Mouse (Mus musculus) embryonic facial prominence, embryonic 14.5 days (tissue): ENCODE data around the gene Slc19a2. TPM values are rescaled to one million over a fixed set of nuclear protein-coding genes. Genes with fewer than 3 reads are reported as not detected.

Experiments used
- ATAC-seq: fragments of 200-750 bp; cut with Nextera tagmentation; 2 replicates; pipeline ENCODE4 v1.8.0; 2017; ENCODE audit warnings: low read depth, moderate number of reproducible peaks, moderate TSS enrichment
- DNase-seq: peaks from one replicate; pipeline ENCODE4 v3.0.0-alpha.2; 2015; ENCODE audit warnings: low spot score
- H3K27ac ChIP-seq: fragments of 300-500 bp; sonication (generic); replicated peaks from 2 replicates; pipeline ENCODE4 v1.5.1; 2014; ENCODE audit warnings: low read depth, mild to moderate bottlenecking, low read length, moderate library complexity
- H3K27me3 ChIP-seq: fragments of 300-500 bp; sonication (generic); replicated peaks from 2 replicates; pipeline ENCODE4 v1.6.1; 2014; ENCODE audit warnings: low read length; ENCODE audit not compliant: control insufficient read depth, insufficient read depth
- H3K36me3 ChIP-seq: fragments of 300-500 bp; sonication (generic); 2 replicates; pipeline ENCODE4 v1.6.1; 2014; ENCODE audit warnings: low read length, mixed read lengths; ENCODE audit not compliant: control insufficient read depth, insufficient read depth
- H3K4me1 ChIP-seq: fragments of 300-500 bp; sonication (generic); 2 replicates; pipeline ENCODE4 v1.6.1; 2014; ENCODE audit warnings: antibody characterized with exemption, low read length; ENCODE audit not compliant: control insufficient read depth, insufficient read depth
- H3K4me2 ChIP-seq: fragments of 300-500 bp; sonication (generic); 2 replicates; pipeline ENCODE4 v1.6.1; 2014; ENCODE audit warnings: low read depth, mild to moderate bottlenecking, low read length, moderate library complexity, mixed read lengths
- H3K4me3 ChIP-seq: fragments of 300-500 bp; sonication (generic); 2 replicates; pipeline ENCODE4 v1.5.1; 2014; ENCODE audit warnings: low read depth, mild to moderate bottlenecking, low read length
- H3K9ac ChIP-seq: fragments of 300-500 bp; sonication (generic); 2 replicates; pipeline ENCODE4 v1.6.1; 2014; ENCODE audit warnings: low read depth, mild to moderate bottlenecking, low read length, moderate library complexity, mixed read lengths
- H3K9me3 ChIP-seq: fragments of 300-500 bp; sonication (generic); 2 replicates; pipeline ENCODE4 v1.6.1; 2016; ENCODE audit warnings: low read length; ENCODE audit not compliant: control insufficient read depth
- WGBS: fragments of 180-500 bp; shearing (Covaris S2); extraction: QIAGEN DNeasy Blood & Tissue Kit; methylation state at CpG from one replicate; pipeline ENCODE4 v1.1.7; 2014; 5-methylcytosine and 5-hydroxymethylcytosine counted together
- polyA plus RNA-seq: library from polyadenylated mRNA; unstranded; fragments of >200 nt; fragmentation: Nextera tagmentation; extraction: Ambion mirVana; gene quantifications from 2 replicates; pipeline ENCODE4 v1.2.1, GENCODE M21; 2014

The Slc19a2 gene
- polyA plus RNA-seq, 1 experiment from 2014 or later = 8.2 TPM

DNA sequence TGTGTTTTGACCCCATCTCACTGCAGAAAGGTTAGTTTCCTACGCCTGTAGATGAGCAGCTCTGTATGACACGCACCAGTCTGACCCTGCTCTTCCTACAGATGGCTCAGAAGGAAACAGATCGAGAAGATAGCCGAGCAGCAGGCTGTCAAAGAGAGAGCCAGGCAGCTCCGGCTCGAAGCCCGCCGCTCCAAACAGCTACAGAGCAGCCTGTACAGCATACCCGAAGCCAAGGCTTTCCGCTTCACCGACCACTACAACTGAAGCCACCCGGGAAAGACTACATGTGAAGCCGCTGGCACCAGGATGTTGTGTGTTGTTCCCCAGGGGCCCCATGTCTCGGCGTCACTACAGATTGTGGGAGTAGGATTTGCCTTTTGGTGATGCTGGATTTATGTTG is 38.6 kb downstream of the Slc19a2 start:
- WGBS = 52% methylated on average over 15 of the region's 15 CpGs
- no peaks in the 10 kb centered on the region for H3K27me3 ChIP-seq
- no peaks in the 10 kb centered on the region for H3K4me1 ChIP-seq
- ATAC-seq (no peak), DNase-seq (peak; percentile 8)
- H3K27ac ChIP-seq = no peak overlapping the region
- no peak overlapping the region for H3K4me3 ChIP-seq
- H3K9ac ChIP-seq = no peak overlapping the region
- H3K4me2 ChIP-seq = no peak overlapping the region
- no peaks in the 10 kb centered on the region for H3K9me3 ChIP-seq
- H3K36me3 ChIP-seq = peaks cover 19% of the 10 kb centered on the region

DNA sequence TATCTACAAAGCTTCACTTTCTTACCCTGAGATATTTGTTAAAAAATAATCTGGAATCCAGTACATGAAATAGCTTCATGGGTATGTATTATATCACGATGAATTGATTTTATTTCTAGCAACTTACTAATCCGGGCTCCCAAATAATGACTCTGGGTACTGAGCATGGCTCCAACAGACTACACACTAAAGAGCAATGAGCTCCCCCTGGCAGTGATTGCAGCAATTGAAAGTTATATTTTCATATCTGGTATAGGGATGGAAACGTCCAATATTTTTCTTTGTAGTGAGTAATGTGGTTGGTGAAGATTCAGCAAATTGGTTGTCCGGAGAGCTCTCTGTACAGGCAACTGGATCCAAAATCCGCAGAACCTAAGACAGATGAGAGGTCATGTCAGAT is 43.2 kb downstream of the Slc19a2 start:
- WGBS = 83% methylated on average over 5 of the region's 5 CpGs
- H3K36me3 ChIP-seq = peaks cover 54% of the 10 kb centered on the region
- no peak for ATAC-seq

DNA sequence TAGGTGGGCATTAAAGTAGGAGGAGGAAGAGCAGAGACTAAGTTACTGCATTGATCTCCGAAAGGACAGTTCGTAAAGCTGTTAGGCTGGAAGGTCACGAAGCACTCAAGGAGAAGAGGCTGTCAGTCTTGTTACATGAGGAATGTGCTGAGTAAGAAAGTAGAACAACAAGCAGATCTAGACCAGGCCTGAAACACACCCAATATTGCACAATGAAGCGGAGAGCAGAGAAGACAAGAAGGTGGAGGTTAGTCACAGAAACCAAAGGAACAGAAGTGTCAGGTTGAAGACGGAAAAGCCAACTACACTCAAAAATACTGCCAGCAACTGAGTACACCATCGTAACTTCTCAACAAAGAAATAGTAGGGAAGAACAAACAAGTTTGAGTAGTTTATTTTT is 45.2 kb downstream of the Slc19a2 start:
- no peak overlapping the region for H3K9ac ChIP-seq
- H3K27ac ChIP-seq = no peak overlapping the region
- no peaks in the 10 kb centered on the region for H3K4me1 ChIP-seq
- DNase-seq = no peak
- H3K4me2 ChIP-seq = no peak overlapping the region
- WGBS = 93% methylated on average over 6 of the region's 6 CpGs
- no peak overlapping the region for H3K4me3 ChIP-seq
- H3K36me3 ChIP-seq = peaks cover 73% of the 10 kb centered on the region
- ATAC-seq = no peak
- no peaks in the 10 kb centered on the region for H3K9me3 ChIP-seq
- no peaks in the 10 kb centered on the region for H3K27me3 ChIP-seq

More for the DNA sequence above, 43.2 kb downstream of the Slc19a2 start:
- no peaks in the 10 kb centered on the region for H3K27me3 ChIP-seq
- H3K4me3 ChIP-seq = no peak overlapping the region
- H3K27ac ChIP-seq = no peak overlapping the region
- DNase-seq = no peak
- H3K4me1 ChIP-seq = no peaks in the 10 kb centered on the region
- no peaks in the 10 kb centered on the region for H3K9me3 ChIP-seq
- no peak overlapping the region for H3K4me2 ChIP-seq
- no peak overlapping the region for H3K9ac ChIP-seq

DNA sequence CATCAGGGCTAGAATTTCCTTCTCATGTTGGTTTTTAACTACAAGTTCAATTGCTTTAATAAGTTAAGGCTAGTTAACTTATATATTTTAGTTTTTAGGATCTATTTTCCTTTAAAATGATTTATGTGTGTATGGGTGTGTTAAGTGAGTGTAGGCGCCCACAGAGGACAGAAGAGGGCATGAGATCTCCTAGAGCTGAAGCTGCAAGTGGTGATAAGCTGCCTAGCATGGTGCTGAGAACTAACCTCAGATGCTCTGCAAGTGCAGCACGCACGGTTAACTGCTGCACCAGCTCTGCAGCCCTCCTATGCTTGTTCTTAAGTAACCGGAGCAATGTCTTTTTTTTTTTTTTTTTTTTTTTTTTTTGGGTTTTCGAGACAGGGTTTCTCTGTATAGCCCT is 47.6 kb downstream of the Slc19a2 start:
- no peaks in the 10 kb centered on the region for H3K9me3 ChIP-seq
- peaks cover 85% of the 10 kb centered on the region for H3K36me3 ChIP-seq
- H3K4me1 ChIP-seq = no peaks in the 10 kb centered on the region
- H3K27me3 ChIP-seq = no peaks in the 10 kb centered on the region
- 88% methylated on average over 4 of the region's 5 CpGs for WGBS
- no peak overlapping the region for H3K9ac ChIP-seq
- H3K4me2 ChIP-seq = no peak overlapping the region
- H3K4me3 ChIP-seq = no peak overlapping the region
- H3K27ac ChIP-seq = no peak overlapping the region
- no peak for DNase-seq
- no peak for ATAC-seq

DNA sequence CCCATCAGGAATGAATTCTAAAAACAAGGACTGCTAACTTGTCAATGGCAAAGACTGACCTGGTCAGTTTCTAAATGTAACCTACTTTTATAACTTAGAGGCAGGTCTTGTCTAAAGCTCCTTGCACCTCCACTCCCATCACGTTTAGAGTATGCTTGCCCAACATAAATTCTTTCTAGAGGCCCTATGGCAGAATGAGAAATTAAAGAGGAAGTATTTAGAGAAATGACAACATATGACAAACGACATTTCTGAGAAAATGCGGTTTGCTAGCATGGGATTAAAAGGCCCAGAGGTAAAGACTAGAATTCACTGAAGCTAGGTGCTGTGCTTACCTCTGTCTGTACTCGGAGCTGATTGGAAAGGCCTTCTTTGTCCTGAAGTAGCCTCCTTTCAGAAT is 53.1 kb downstream of the Slc19a2 start:
- no peak for DNase-seq
- Histone ChIP-seq H3K4me2 (no peak overlapping the region), H3K27me3 (no peaks in the 10 kb centered on the region), H3K4me1 (peaks cover 12% of the 10 kb centered on the region), H3K36me3 (peaks cover 70% of the 10 kb centered on the region), H3K9me3 (no peaks in the 10 kb centered on the region), H3K9ac (no peak overlapping the region), H3K4me3 (no peak overlapping the region), H3K27ac (no peak overlapping the region)
- WGBS = 84% methylated on average over 4 of the region's 4 CpGs
- ATAC-seq = no peak

DNA sequence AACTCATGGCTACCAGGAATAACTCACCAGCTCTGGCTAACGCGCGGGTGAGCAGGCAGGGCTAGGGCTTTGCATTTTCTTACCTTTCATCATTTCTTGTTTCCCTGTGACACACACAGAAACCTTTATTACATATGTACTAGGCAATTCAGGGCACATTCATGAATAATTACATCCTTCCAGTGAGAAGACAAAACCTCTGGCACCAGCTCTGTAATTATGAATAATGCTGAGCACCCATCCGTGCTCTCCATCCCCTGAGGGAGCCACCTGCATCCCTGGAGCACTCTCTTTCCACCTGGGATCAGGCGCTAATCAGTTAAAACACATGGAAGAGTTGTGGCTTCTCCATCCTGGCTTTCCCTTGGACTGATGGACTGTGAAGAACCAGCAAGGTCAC is 55.0 kb downstream of the Slc19a2 start, which contains the start of gene Nme7:
Gene Nme7 (plus strand): TSS at position 301 of the 400 bp plus-strand sequence.
- Histone ChIP-seq H3K9ac (no peak within 1 kb of the TSS), H3K4me1 (peaks cover 19% of the 10 kb centered on the region), H3K36me3 (peaks cover 53% of the 10 kb centered on the region), H3K4me3 (no peak within 1 kb of the TSS), H3K27ac (no peak within 1 kb of the TSS), H3K4me2 (no peak within 1 kb of the TSS), H3K27me3 (no peaks in the 10 kb centered on the region), H3K9me3 (no peaks in the 10 kb centered on the region)
- ATAC-seq (no peak), DNase-seq (no peak)
- 82% methylated on average over 5 of the region's 5 CpGs for WGBS

DNA sequence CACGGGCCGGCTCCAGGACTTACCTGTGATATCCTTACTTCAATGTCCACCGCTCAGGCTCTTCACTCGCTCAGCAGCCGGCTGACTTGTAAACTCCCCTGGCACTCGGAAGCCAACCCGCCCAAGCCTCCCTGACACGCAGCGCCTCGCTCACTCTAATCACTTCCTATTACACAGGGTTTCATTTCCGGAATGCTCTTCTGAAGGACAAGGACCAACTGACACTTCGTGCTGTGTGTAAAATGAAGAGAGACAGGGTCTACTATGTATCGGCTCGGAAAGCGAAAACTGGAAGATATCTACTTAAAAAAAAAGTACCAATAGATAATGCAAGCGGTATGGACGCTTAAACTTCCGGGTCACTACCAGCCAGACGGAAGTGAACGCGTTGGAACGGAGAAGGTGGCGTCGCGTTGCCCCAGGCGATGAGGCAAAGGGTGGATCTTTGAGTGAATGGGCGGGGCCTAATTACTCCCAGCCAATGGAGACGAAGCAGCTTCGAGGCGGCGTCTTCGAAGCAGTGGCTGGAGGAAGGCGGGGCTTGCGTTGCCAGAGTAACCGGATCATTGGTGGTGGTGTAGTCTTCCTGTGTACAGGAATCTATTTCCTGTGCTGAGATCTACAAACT is 58.4 kb downstream of the Slc19a2 start, which contains the start of gene Blzf1:
Gene Blzf1 (minus strand): TSS at position 366 of the 628 bp plus-strand sequence.
- Histone ChIP-seq H3K27ac (peak within 1 kb of the TSS; percentile 76), H3K4me1 (peaks cover 19% of the 10 kb centered on the region), H3K4me2 (peak within 1 kb of the TSS; percentile 66), H3K9me3 (no peaks in the 10 kb centered on the region), H3K36me3 (peaks cover 20% of the 10 kb centered on the region), H3K4me3 (peak within 1 kb of the TSS; percentile 60), H3K9ac (peak within 1 kb of the TSS; percentile 69), H3K27me3 (no peaks in the 10 kb centered on the region)
- ATAC-seq (peak; percentile 98), DNase-seq (peak; percentile 99)
- under 1% methylated on average over 35 of the region's 35 CpGs for WGBS

DNA sequence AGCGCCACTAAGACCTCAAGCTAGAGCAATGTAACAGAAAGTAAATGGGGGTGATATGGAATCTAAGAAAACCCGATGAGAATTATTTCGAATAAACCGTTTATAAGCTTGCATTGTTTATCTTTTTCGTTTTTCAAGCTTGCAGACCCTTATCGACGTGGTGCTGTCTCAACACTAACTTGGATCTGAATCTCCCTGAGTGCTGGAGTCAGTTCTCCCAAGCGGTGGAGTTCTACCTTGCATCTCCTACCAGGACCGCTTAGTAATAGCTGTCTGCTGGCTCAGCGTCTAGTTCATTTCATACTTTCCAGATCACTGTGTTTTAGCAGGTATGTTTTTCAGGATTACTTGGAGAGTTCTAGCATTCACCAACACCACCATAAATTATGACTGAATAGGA is 59.1 kb downstream of the Slc19a2 start:
- Histone ChIP-seq H3K27ac (peak overlapping the region; percentile 76), H3K4me2 (peak overlapping the region; percentile 66), H3K9ac (peak overlapping the region; percentile 67), H3K4me1 (peaks cover 19% of the 10 kb centered on the region), H3K4me3 (peak overlapping the region; percentile 60), H3K27me3 (no peaks in the 10 kb centered on the region), H3K36me3 (peaks cover 14% of the 10 kb centered on the region; the same call in 1 of the 2 replicates), H3K9me3 (no peaks in the 10 kb centered on the region)
- WGBS = 13% methylated on average over 10 of the region's 10 CpGs
- ATAC-seq = no peak
- DNase-seq = no peak

DNA sequence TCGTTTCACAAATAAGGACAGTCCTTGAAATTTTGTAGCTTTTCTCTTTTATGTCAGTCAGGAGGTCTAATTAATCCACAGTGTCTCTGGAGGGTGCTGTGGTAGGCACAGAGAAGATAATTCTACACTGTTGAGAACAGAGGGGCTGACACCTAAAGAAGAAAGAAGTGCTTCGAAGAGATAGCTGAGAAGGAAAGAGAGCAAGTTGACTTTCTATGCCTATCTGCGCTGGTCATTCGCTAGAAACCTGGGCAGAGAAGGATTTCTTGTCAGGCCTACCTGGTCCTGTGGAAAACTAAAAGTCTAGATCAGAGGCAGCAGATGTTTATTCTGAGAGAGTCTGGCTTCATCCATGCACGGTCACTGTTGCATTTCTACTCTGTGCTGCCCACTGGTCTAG is 65.2 kb downstream of the Slc19a2 start:
- Histone ChIP-seq H3K9ac (no peak overlapping the region), H3K4me1 (no peaks in the 10 kb centered on the region), H3K9me3 (no peaks in the 10 kb centered on the region), H3K27ac (no peak overlapping the region), H3K4me2 (no peak overlapping the region), H3K4me3 (no peak overlapping the region), H3K36me3 (0 out of 2 replicates have a peak, but pooled peaks cover 10% of the 10 kb centered on the region), H3K27me3 (no peaks in the 10 kb centered on the region)
- WGBS = 91% methylated on average over 5 of the region's 5 CpGs
- ATAC-seq (no peak), DNase-seq (no peak)
